Mouse (Mus musculus): ENCODE data around the gene Hoxa10. TPM values are rescaled to one million over a fixed set of nuclear protein-coding genes. Genes with fewer than 3 reads are reported as not detected.

Gene Hoxa10
- polyA plus RNA-seq, 1 experiment from 2014 or later, result 10.0 TPM

GRCm38 (mm10) chr6:52234428-52235140, 6.1 kb downstream of the Hoxa10 start:
- ATAC-seq, result no peak
- Histone ChIP-seq H3K4me3 (ENCODE audit: low read length) (peak overlapping the region; percentile 35), H3K4me2 (ENCODE audit: low read depth, low read length) (0 out of 2 replicates have a peak overlapping the region, but pooled peaks have one; percentile 3), H3K9me3 (ENCODE audit: control insufficient read depth, low read length) (no peaks in the 10 kb centered on the region), H3K27me3 (replicated peaks; ENCODE audit: control insufficient read depth, insufficient read depth, low read length) (peaks cover 76% of the 10 kb centered on the region), H3K27ac (ENCODE audit: low read length) (peak overlapping the region; percentile 34; the same call in 1 of the 2 replicates), H3K4me1 (ENCODE audit: control insufficient read depth, insufficient read depth, low read length) (no peaks in the 10 kb centered on the region), H3K36me3 (ENCODE audit: control insufficient read depth, insufficient read depth, low read length) (no peaks in the 10 kb centered on the region), H3K9ac (ENCODE audit: low read depth, low read length) (peak overlapping the region; percentile 37)
- WGBS, result 1% methylated on average over 65 of the region's 68 CpGs

DNA sequence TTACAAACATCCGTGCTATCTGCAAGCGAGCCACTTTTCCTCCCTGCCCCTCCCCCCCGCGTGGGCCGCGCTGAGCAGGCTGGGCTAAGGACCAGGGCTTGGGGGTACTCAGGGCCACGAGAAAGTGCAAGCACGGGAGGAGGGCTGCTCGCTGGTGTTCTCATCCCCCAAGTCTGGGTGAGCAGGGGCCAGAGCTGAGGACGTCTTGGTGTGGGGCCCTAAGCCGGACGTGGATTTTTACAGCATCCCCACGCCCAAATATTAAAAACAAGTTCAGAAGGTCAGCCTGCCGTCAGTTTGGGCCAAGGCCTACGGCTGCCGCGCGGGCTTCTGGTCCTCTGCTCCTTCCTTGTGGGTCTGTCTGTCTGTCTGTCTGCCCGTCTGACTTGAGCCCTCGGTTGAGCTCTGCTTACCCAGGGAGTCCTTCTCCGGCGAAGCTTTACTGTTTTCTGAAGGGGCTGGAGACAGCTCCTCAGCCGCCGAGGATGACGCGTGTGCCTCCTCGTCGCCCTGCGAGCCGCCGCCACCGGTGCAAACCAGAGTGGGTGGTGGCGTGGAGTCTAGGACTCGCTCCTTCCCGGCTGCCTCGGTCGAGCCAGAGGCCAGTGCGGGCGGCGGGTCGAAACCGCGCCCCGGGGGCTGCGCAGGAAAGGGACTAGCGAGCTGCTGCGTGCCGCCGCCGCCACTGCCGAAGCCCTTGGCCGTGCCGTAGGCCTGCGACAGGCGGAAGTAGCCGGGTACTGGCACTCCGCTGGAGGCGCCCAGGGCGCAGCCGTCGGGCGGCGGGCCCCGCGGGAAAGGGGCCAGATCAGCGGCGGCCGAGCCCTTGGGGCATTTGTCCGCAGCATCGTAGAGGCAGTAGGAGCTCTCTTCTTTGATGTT, 6.9 kb downstream of the Hoxa10 start:
- H3K9ac ChIP-seq (ENCODE audit: low read depth, low read length), result peak overlapping the region; percentile 45
- 2% methylated on average over 70 of the region's 70 CpGs for WGBS
- H3K4me3 ChIP-seq (ENCODE audit: low read length), result peak overlapping the region; percentile 35
- H3K4me2 ChIP-seq (ENCODE audit: low read depth, low read length), result peak overlapping the region; percentile 3; the same call in 1 of the 2 replicates
- H3K27me3 ChIP-seq (replicated peaks; ENCODE audit: control insufficient read depth, insufficient read depth, low read length), result peaks cover 78% of the 10 kb centered on the region
- H3K9me3 ChIP-seq (ENCODE audit: control insufficient read depth, low read length), result no peaks in the 10 kb centered on the region
- 0 out of 2 replicates have a peak overlapping the region, but pooled peaks have one; percentile 1 for H3K27ac ChIP-seq (ENCODE audit: low read length)
- H3K4me1 ChIP-seq (ENCODE audit: control insufficient read depth, insufficient read depth, low read length), result no peaks in the 10 kb centered on the region
- ATAC-seq, result peak; percentile 26; the same call in 1 of the 2 replicates
- no peaks in the 10 kb centered on the region for H3K36me3 ChIP-seq (ENCODE audit: control insufficient read depth, insufficient read depth, low read length)

DNA sequence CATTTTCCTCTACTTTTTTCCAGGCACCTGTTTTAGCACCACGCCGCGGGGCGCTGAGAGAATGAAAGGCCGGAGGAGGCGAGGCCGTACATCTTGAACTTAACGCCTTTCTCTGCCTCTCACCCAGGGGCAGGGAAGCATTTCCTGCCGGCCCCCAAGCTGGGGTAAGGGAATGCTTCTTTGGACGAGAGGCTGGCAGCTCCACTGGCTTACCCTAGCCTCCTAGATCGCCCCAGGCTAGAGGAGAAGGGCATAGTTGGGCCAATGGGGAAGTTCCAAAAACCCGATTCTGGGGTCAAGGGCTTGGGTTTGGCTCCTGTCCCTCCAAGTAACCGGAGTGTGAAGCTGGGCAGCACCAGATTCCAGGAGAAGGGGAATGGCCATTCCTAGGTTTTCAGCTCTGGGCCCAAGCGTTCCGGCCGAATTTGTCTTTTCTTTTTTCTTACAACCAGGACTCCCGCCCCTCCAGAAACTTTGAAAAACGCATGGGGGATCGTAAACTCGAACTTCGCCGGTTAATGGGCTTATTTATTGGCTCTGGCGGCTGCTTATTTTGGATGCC, 7.6 kb downstream of the Hoxa10 start:
- ATAC-seq, result no peak
- Histone ChIP-seq H3K27ac (ENCODE audit: low read length) (no peak overlapping the region), H3K4me3 (ENCODE audit: low read length) (peak overlapping the region; percentile 35)

GRCm38 (mm10) chr6:52232568-52232965, 8.1 kb downstream of the Hoxa10 start:
- H3K27ac ChIP-seq (ENCODE audit: low read length), result no peak overlapping the region
- peak overlapping the region; percentile 38; the same call in 1 of the 2 replicates for H3K4me2 ChIP-seq (ENCODE audit: low read depth, low read length)
- peaks cover 80% of the 10 kb centered on the region for H3K27me3 ChIP-seq (replicated peaks; ENCODE audit: control insufficient read depth, insufficient read depth, low read length)
- H3K4me3 ChIP-seq (ENCODE audit: low read length), result peak overlapping the region; percentile 35
- ATAC-seq, result no peak
- H3K9me3 ChIP-seq (ENCODE audit: control insufficient read depth, low read length), result no peaks in the 10 kb centered on the region
- WGBS, result 1% methylated on average over 18 of the region's 18 CpGs
- H3K36me3 ChIP-seq (ENCODE audit: control insufficient read depth, insufficient read depth, low read length), result no peaks in the 10 kb centered on the region
- no peaks in the 10 kb centered on the region for H3K4me1 ChIP-seq (ENCODE audit: control insufficient read depth, insufficient read depth, low read length)
- H3K9ac ChIP-seq (ENCODE audit: low read depth, low read length), result peak overlapping the region; percentile 45

More for the DNA sequence above, 7.6 kb downstream of the Hoxa10 start:
- peak overlapping the region; percentile 38 for H3K4me2 ChIP-seq (ENCODE audit: low read depth, low read length)
- 2% methylated on average over 23 of the region's 23 CpGs for WGBS
- no peaks in the 10 kb centered on the region for H3K4me1 ChIP-seq (ENCODE audit: control insufficient read depth, insufficient read depth, low read length)
- peaks cover 81% of the 10 kb centered on the region for H3K27me3 ChIP-seq (replicated peaks; ENCODE audit: control insufficient read depth, insufficient read depth, low read length)
- H3K9me3 ChIP-seq (ENCODE audit: control insufficient read depth, low read length), result no peaks in the 10 kb centered on the region
- peak overlapping the region; percentile 45 for H3K9ac ChIP-seq (ENCODE audit: low read depth, low read length)
- no peaks in the 10 kb centered on the region for H3K36me3 ChIP-seq (ENCODE audit: control insufficient read depth, insufficient read depth, low read length)

DNA sequence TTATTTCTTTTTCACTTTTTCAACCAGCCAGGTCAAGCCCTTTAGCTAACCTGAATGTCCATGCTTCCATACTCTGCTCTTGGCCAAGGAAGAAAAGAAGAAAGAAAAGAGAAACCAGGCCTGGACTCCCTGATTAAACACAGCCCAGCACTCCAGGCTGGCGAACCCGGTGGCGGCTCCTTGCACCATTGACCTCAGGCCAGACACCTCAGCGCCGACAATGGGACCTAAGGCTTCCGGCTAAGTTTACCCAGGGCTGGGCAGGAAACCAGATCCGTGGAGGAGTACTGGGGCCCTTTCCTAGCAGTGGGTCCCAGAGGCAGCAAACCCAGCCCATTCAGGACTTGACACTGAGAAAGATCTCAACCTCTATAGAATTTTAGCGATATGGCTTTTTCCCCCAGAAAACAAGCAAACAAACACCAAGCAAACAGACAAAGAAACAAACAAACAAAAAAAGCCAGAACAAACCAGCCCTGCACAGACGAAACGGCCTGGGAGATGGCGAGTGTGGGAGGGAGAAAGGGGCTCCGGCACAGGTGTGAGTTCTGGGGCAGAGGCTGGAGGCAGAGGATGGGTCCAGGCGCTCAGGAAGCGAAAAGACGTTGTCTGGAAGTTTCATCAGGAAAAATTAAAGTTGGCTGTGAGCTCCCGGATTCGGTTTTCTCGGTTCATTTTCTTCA, 8.6 kb downstream of the Hoxa10 start:
- H3K4me2 ChIP-seq (ENCODE audit: low read depth, low read length), result peak overlapping the region; percentile 38
- no peaks in the 10 kb centered on the region for H3K4me1 ChIP-seq (ENCODE audit: control insufficient read depth, insufficient read depth, low read length)
- H3K27ac ChIP-seq (ENCODE audit: low read length), result no peak overlapping the region
- H3K27me3 ChIP-seq (replicated peaks; ENCODE audit: control insufficient read depth, insufficient read depth, low read length), result peaks cover 80% of the 10 kb centered on the region
- peak overlapping the region; percentile 35 for H3K4me3 ChIP-seq (ENCODE audit: low read length)
- 0 out of 2 replicates have a peak overlapping the region, but pooled peaks have one; percentile 45 for H3K9ac ChIP-seq (ENCODE audit: low read depth, low read length)
- H3K9me3 ChIP-seq (ENCODE audit: control insufficient read depth, low read length), result no peaks in the 10 kb centered on the region
- under 1% methylated on average over 18 of the region's 18 CpGs for WGBS
- ATAC-seq, result no peak
- H3K36me3 ChIP-seq (ENCODE audit: control insufficient read depth, insufficient read depth, low read length), result no peaks in the 10 kb centered on the region

GRCm38 (mm10) chr6:52230516-52231165, 10.0 kb downstream of the Hoxa10 start, which contains the start of gene Hoxa9:
Gene Hoxa9, minus strand, starts transcription at chr6:52231089.
- Histone ChIP-seq H3K4me1 (ENCODE audit: control insufficient read depth, insufficient read depth, low read length) (no peaks in the 10 kb centered on the region), H3K27me3 (replicated peaks; ENCODE audit: control insufficient read depth, insufficient read depth, low read length) (peaks cover 80% of the 10 kb centered on the region), H3K36me3 (ENCODE audit: control insufficient read depth, insufficient read depth, low read length) (no peaks in the 10 kb centered on the region), H3K27ac (ENCODE audit: low read length) (peak within 1 kb of the TSS; percentile 31; the same call in 1 of the 2 replicates), H3K9me3 (ENCODE audit: control insufficient read depth, low read length) (no peaks in the 10 kb centered on the region), H3K4me2 (ENCODE audit: low read depth, low read length) (peak within 1 kb of the TSS; percentile 38), H3K4me3 (ENCODE audit: low read length) (peak within 1 kb of the TSS; percentile 36), H3K9ac (ENCODE audit: low read depth, low read length) (peak within 1 kb of the TSS; percentile 56)
- WGBS, result 3% methylated on average over 32 of the region's 36 CpGs
- no peak for ATAC-seq

GRCm38 (mm10) chr6:52229558-52230416, 10.9 kb downstream of the Hoxa10 start:
- Histone ChIP-seq H3K27me3 (replicated peaks; ENCODE audit: control insufficient read depth, insufficient read depth, low read length) (peaks cover 80% of the 10 kb centered on the region), H3K4me3 (ENCODE audit: low read length) (peak overlapping the region; percentile 36), H3K9me3 (ENCODE audit: control insufficient read depth, low read length) (no peaks in the 10 kb centered on the region), H3K9ac (ENCODE audit: low read depth, low read length) (peak overlapping the region; percentile 56), H3K27ac (ENCODE audit: low read length) (peak overlapping the region; percentile 31; the same call in 1 of the 2 replicates), H3K4me2 (ENCODE audit: low read depth, low read length) (peak overlapping the region; percentile 17), H3K4me1 (ENCODE audit: control insufficient read depth, insufficient read depth, low read length) (no peaks in the 10 kb centered on the region), H3K36me3 (ENCODE audit: control insufficient read depth, insufficient read depth, low read length) (no peaks in the 10 kb centered on the region)
- 1% methylated on average over 44 of the region's 44 CpGs for WGBS
- ATAC-seq, result no peak

Measured in intestine, embryonic 16.5 days (tissue).